Mouse (Mus musculus) regulatory T cell (primary cell): ENCODE data around the gene Sertad3.

Source experiments
- in situ Hi-C: fragments of 300-600 bp; cut with MboI, MseI; formaldehyde crosslinking; loops from one replicate; pipeline ENCODE4 v1.15.1; 2025; ENCODE audit warnings: high pct_unique_total_duplicates

Sertad3 gene

DNA sequence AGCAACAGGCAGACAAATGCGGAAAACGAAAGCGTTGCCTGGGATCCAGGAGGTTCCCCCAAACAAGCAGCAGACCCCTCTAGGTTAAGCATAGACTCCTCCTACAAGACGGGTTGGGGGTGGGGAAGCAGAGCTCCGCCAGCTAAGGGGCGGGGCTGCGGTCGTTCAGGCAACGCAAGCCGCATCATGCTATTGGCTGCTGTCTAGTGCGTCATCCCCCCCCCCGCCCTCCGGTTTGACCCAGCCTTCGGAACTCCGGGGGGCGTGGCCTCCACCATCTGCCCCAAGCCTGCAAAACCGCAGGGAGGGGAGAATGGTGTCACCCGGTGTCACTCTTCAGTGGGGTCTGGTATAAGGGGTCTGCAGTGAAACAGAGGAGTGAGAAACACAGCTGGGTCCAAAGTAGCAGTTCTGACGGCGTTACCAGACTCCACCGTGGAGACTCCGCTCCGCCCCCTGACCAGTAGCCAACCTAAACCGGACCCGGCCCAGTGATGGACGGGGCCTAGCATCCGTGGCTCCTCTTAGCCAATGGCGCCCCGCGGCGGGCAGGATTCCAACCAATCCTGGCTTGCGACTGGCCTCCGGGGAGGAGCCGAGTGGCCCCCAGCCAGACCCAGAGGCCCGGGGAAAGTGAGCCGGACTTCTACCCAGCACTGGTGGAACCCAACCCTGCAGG is at the start of gene Sertad3:
Gene Sertad3, plus strand, starts transcription at position 613 of the 679 bp plus-strand sequence.
- in situ Hi-C loops, result no loop called here

DNA sequence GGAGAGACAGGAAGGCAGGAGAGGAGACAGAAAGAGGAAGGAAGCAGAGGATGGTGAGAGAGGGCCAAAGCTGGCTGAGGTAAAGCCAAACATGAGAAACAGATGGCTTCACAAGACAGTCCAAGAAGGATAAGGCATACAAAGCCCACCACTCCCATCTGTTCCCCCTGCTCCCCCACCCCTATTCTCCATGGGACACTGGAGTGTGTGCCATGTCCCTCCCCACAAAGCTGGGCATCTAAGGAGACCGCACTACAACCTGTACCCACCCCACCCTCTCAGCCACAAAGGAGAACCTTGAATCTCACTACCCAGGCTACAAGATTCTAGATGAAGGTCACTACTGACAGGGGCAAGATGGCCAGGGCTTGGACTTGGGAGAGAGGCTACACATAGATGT is 46.2 kb upstream of the Sertad3 start:
- in situ Hi-C loops, result no loop called here

DNA sequence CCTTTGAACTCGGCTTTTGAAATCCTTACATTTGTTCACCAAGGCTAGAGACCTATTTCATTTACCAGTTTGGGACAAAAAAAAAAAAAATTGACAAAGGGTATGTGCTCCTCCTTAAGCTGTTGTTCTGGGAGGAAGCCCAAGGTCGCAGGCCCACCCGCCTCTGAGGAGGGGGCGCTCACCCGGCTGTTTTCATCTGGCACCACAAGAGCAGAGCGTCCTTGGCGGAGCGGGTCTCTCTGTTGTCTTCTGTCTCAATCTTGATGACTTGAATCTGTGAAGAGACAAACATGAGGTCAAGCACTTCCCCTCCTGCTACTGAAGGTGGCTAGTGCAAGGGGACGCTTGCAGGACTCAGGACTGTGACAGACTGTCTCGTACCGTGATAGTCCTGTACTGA is 45.6 kb upstream of the Sertad3 start:
- in situ Hi-C loops, result no loop called here

DNA sequence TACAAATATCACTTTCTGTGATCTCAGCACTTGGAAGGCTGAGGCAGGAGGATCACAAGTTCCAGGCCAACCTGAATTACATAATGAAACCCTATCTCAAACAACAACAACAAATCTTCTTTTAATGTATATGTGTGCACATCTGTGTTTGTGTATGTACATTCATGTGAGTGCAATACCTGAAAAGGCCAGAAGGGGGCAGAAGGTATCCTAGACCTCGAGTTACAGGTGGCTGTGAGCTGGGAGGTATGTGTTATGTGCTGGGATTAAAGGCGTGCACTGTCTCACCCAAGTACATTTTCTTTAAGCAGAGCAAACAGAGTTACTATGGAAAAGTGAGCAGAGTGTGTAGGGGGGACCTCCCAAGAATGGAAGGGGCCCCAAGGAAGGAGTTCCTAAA is 44.4 kb upstream of the Sertad3 start:
- in situ Hi-C loops, result no loop called here

DNA sequence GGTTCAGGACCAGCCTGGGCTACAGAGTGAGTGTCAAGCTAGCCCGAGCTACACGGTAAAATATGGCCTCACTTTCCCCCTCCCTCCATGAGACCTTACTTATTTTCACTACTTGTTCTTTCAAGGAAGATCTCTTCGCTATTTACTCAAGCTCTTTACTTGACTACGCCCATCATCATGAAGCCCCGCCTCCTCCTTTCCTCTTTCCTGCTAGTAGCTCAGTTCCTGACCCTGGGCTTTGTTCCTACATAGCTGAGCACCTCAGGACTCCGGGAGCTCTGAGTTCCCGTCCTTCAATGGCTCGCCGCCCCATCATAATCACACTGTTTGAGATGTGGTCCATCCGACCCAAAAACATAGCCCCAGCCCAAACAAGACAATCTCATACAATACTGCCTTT is 40.2 kb upstream of the Sertad3 start:
- in situ Hi-C loops, result no loop called here

DNA sequence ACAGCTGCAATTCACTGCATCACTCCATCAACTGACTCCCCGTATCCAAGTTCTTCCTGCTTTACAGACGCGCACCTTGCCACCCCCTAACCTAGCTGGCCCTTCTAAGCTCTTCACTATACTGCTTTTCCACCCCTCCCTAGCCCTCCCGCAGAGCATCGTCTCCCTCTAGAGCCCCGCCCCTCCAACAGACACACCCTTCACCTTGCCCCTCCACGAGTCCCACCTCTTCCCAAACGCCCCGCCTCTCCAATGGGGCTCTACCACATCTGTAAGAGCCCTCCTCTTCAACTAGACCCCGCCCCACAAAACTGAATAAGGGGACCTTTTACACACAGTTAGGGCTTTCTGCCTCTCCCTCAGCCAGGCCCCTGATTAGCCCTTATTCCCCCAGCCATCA is 39.8 kb upstream of the Sertad3 start:
- in situ Hi-C loops, result no loop called here

DNA sequence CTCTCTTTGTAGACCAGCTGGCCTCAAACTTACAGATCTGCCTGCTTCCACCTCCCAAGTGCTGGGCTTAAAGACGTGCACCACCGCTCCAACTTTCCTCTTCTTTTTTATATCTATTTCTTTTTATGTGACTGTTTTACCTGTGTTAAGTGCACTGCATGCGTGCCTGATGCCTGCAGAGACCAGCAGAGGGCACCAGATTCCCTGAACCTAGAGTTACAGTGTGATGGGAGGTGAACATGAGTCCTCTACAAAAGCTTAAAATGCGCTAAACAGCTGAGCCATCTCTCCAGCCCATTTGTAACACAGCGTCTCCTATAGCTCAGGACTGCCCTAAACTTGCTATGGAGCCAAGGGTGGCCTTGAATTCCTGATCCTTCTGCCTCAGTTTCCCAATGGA is 36.0 kb upstream of the Sertad3 start:
- in situ Hi-C loops, result loop anchor here (5.0 kb wide), 1 partner anchor 85 kb away; the partner anchor contains the start of gene Hipk4

DNA sequence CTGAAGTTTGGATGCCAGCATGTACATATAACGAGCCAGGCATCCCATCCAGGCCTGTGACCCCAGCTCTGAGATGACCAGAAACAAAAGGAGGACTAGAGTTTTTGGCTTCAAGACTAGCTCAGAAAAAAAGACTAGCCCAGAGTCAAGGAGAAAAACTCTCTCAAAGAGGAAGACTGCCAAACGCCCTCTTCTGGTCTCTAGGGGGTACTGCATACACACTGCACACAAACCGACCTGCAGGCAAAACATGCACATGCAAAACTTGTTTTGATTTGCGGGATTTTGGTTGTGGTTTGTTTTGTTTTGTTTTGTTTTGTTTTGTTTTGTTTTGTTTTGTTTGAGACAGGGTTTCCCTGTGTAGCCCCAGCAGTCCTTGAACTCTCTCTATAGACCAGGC is 33.6 kb upstream of the Sertad3 start:
- in situ Hi-C loops, result no loop called here

DNA sequence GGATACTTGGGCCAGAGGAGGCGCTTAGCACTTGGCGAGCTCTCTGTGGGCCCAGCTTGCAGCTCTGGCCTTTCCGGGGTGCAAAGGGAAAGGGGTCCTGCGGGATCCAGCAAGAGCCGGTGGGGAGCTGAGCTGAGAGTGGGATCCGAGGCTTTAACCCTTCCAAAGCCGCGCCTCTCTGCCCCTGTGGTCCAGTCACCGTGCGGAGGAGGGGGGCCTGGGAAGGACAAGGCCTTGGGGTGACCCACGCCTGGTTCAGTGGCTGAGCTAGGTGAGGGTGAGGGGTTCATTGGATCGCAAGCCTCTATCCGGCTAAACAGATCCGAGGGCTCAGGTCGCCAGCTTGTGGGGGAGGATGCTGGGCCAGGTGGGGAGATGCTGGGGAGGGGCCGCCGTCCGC is 27.5 kb upstream of the Sertad3 start:
- in situ Hi-C loops, result loop anchor here (5.0 kb wide), 1 partner anchor 41 kb away; the partner anchor contains the start of gene Sertad1

DNA sequence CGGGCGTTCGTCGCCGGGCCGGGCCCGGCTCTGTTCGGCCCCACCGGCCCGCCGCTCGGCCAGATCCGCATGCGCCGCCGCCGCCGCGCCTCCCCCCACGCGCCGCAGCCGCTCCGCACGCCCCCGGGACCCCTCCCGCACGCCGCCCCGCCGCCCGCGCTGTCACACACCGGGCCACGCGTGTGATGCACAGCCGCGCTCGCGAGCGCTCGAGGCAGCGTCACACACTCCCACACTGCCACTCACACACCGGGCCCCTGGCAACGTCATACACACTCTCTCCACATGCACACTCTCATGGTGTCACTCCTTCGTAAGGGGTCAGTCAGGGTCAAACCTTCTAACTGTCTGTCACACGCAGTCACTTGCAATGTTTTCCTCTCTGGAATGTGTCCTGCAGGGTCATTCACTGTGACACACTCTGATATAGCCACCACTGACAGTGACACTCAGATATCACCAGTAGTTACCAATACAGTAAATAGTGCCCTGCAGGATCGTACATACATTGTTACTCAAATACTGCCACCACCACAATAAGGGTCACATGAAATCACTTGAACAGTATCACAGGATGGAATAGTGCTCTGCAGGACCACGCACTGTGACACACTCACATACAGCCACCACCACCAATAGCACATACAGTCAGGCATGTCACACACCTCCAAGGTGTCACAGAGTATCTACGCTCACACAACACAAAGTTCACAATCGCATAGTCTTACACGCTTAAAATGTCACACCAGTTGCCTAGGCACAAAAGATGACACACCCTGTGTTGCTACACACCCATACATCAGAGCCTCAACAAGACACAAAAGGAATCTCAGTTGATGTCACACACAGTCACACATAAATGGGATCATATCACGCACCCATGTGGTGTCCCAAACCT is 26.8 kb upstream of the Sertad3 start:
- in situ Hi-C loops, result loop anchor here (5.0 kb wide), 1 partner anchor 41 kb away; the partner anchor contains the start of gene Sertad1

DNA sequence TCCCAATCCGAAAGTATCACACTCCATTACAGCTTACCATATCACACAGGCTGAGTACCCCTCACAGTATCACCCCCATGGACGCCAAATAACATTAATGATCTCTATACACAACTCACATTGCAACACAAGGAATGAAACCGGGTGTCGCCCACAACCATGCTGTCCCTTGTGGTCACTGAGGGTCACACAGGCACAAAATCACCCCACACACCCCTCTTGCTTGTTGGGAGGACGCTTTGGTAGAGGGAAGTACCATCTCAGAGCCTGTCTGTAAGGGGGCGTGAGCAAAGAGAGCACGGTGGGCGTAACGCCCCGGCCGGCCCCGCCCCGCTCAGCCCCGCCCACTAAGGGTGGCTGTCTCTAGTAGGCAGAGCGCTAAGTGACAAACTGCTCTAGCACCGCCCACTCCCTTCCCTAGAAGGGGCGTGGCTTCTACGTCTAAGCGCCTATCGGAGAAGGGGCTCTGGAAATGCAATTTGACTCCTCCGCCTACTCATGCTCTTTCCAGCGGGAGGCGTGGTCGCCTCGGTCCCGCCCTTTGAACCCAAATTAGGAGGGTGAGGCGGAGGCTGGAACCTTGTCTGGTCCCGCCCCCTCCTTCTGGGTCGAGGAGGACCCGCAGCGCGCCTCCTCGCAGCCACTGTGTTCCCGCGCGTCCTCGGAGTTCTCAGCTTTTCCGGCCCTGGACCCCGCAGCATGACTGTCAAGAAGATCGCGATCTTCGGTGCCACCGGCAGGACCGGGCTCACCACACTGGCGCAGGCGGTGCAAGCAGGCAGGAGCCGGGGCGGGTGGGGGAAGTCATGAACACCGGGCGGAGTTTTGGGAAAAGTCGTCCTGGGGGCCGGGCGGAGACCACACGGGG is 25.9 kb upstream of the Sertad3 start, which contains the start of the genes Sptbn4 and Blvrb:
Gene Sptbn4, minus strand, starts transcription at position 268 of the 868 bp plus-strand sequence.
Gene Blvrb, plus strand, starts transcription at position 560 of the 868 bp plus-strand sequence.
- in situ Hi-C loops, result loop anchor here (5.0 kb wide), 1 partner anchor 40 kb away; the partner anchor contains the start of gene Sertad1

DNA sequence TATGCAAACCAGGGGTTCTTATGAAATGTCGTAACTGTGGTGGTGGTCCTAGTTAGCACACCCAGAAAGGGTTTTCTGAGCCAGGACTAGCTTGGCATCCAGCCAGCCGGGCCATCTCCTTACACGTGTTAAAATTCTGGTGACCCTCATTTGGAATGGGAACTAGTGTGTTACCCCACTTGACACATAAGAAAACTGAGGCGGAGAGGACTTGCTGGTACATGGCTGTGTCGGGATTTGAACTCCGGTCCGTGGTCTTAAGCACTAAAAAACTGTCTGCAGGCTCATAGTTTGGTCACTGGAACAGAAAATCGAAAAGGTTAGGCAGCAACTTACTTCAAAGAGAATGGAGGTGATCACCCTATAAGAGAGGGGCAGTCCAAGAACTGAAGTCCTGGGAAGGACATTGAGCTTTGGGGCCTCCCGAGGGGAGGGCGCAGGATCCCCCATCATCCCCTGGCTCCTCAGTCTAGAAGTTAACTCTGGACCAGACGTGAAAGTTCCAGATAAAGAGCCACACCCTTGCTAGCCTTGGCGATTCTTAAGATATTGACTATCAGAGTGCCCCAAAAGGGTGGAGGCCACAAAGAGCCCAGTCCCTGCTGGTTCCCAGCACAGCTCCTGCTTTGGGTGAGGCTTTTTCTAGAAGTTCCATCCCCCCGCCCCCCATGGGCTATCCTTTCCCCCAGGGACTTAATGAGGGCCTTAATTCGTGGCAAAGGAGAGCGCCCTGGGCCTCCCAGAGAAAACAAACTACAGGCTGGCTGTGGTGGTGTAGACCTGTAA is 25.0 kb upstream of the Sertad3 start:
- in situ Hi-C loops, result loop anchor here (5.0 kb wide), 1 partner anchor 39 kb away; the partner anchor contains the start of gene Sertad1

DNA sequence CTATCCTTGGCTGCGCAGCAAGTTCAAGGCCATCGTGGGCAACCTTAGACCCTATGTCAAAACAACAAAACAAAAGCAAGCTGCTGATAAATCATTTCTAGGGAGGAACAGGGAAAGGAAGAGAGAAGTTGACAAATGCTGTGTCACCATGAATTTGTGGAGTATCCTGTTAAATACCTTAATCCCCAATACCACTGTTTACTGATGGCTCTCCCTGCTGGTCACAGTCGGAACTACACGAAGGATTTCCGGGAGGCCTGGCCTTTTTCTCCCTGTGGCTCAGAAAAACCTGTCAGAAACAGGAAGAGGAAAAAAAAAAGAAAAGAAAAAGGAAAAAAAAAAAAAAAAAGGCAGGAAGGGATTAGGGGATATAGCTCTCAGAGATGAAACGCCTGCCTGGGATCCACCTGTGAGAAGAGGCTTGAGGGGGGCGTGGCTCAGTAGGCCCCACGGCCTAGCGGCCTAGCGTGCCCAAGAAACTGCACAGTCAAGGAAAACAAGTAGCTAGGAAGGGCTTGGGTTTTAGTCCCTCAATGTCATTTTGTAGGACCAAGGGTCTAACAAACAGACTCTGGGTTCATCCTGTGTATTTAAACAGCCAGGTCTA is 24.2 kb upstream of the Sertad3 start:
- in situ Hi-C loops, result loop anchor here (5.0 kb wide), 1 partner anchor 38 kb away; the partner anchor contains the start of gene Sertad1

DNA sequence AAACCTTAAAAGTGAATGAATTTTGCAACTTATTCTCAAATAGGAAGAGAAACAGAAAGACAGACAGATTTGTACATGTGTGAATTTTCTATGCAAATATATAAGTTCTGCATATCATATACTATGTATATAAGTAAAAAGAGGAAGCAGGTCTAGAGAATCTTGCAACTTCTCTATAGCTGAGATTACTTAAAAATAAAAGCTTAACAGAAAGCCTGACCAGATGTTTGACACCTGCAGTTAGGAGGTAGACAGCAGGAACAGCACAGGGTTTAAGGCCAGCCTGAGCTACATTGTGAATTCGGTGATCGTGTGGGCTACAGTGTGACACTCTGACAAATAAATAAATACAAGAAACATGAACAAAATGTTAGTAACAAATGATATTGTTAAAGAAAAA is 22.2 kb upstream of the Sertad3 start:
- in situ Hi-C loops, result no loop called here

DNA sequence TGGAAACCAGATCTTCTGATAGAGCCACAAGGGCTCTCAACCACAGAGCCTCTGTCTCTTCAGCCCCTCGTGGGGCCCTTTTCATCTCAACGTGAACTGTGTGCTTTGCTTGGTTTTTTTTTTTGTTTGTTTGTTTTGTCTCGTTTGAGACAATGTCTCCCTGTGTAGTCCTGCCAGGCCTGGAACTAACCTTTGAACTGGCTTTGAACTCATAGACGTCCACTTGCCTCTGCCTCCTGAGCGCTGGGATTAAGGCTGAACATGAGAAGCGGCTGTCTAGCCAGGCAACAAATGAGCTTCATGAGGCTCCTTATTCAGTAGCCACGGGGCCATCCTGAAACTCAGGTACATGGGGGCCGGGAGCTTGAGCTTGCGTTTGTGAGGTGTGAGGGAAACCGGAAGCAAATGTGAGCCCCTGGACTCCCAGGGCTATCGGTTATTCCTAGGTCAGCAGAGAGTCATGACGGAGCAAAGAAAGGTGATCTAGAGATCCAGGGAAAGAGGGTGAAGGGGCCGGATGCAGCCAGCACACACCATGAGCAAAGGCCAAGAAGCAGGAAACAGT is 21.3 kb upstream of the Sertad3 start:
- in situ Hi-C loops, result no loop called here

DNA sequence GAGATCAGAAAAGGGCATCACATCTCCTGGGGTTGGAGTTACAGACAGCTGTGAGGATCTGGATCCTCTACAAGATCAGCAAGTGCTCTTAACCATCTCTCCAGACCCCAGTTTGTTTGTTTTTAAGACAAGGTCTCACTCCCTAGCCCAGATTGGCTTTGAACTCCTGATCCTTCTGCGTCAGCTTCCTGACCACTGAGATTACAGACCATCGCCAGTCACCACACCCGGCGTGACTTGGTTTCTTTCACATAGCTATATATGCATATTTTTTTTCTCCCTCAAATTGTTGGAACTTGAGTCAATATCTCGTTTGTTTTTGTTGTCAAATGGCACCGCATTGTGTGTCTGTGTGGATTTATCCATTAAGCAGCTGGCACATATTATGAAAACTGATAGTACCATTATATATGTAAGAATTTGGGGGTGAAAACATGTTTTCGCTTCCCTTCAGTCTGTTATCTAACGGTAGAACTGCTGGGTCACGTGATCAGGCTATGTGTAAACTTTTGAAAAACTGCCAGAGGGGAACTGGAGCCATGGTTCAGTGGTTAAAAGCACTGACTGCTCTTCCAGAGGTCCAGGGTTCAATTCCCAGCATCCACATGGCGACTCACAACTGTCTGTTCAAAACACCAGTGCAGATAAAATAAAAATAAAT is 19.0 kb upstream of the Sertad3 start:
- in situ Hi-C loops, result no loop called here

DNA sequence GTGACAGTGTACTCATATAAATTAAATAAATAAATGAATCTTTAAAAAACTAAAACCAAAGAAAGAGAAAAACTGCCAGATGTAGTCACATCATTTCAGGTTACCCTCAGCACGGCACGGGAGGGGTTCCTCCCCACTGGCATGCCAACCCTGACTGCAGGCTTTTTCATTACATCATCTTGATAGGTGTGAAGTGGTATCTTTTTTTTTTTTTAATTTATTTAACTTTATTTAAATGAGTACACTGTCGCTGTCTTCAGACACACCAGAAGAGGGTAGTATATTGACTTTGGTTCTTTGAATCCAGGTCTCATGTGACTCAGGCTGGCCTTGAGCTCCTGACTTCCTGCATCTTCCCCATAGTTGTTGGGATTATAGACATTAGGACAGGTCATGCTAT is 18.3 kb upstream of the Sertad3 start:
- in situ Hi-C loops, result no loop called here

DNA sequence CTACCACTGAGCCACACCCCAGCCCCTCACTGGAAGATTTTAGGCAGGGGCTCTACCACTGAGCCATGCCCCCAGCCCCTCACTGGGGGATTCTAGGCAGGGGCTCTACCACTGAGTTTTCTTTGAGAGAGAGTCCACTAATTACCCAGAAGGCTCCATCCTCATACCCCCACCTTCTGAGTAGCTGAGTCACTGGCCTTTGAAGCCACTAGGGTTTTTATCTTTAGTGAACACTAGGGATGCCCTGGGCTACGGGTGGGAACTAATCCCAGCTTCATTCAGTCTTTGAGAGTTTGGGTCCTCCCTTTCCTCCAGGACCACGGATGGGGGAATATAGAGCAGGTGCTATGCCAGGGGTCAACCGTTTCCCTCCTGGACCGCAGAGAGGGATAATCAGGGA is 15.0 kb upstream of the Sertad3 start:
- in situ Hi-C loops, result no loop called here

DNA sequence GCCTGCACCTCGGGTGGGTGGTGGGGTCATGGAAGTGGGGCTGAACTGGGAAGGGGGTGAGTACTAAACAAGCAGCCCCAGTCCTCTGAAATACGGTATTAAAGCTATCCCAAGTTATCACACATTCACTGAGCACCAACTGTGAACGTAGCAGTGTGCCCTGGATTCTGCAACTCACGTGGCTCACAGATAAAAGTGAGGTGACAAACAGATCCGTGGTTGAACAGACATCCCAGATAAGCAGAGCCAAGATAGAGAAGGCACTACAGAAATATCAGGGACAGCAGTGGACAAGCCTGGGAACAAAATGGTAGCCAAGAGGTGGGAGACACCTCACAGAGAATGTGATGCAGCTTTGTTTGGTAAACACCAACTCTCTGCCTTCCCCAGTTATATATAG is 13.9 kb upstream of the Sertad3 start:
- in situ Hi-C loops, result no loop called here
